Mouse (Mus musculus): ENCODE data around the gene Sh2d1b1.
A peak's percentile ranks its signal among the peaks of the same experiment; 100 is the strongest.
"Not testable (repeated sequence)": the region's sequence is repeated elsewhere in the genome, so short reads cannot be mapped to it uniquely, and the experiment has no call there.

Sh2d1b1 gene

DNA sequence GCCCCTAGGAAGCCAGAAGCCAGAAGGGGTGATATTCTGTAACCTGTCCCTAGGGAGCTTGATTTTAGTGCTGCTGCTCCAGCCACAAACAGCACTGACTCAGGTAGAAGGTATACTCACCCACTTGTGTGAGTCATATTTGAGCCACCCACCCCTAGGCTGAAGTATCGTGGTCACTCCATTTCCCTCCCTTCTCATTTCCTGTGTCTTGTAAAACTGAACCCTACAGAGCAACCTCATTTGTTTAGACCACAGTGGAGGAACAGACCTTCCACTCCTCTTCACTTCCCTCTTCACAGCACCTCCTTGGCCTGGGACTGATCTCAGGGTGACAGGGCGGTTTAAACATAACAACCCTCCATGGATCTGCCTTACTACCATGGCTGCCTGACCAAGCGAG is at the start of gene Sh2d1b1:
Gene Sh2d1b1 (plus strand): TSS at position 305 of the 400 bp plus-strand sequence.
- no peak for DNase-seq

DNA sequence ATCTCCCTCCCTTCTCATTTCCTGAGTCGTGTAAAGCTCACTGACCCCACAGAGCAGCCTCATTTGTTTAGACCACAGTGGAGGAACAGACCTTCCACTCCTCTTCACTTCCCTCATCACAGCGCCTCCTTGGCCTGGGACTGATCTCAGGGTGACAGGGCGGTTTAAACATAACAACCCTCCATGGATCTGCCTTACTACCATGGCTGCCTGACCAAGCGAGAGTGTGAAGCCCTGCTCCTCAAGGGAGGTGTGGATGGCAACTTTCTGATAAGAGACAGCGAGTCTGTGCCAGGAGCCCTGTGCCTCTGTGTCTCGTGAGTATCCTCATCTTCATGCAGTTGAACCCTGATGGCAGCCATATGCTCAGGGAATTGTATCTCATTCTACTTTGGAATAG is 44.4 kb upstream of the Sh2d1b1 start, which contains the start of gene Sh2d1b2:
Gene Sh2d1b2 (plus strand): TSS at position 62 of the 400 bp plus-strand sequence.
- DNase-seq = not testable (repeated sequence)

DNA sequence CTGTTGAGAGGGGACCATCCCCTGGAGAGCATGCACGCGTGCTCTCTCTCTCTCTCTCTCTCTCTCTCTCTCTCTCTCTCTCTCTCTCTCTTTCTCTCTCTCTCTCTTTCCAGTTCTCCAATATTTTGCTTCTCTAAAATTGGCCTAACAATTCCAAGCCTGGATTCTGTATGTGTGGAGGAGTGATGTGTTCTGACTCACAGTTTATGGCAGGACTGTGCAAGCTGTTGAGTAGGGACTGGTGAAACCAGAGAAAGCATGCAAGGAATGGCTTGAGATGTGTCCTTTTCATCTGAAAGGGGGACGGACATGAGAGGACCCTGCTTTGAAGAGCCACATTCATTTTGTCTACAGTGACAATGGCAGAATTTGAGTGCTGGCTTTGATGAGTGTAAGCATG is 32.1 kb upstream of the Sh2d1b1 start:
- no peak for DNase-seq

DNA sequence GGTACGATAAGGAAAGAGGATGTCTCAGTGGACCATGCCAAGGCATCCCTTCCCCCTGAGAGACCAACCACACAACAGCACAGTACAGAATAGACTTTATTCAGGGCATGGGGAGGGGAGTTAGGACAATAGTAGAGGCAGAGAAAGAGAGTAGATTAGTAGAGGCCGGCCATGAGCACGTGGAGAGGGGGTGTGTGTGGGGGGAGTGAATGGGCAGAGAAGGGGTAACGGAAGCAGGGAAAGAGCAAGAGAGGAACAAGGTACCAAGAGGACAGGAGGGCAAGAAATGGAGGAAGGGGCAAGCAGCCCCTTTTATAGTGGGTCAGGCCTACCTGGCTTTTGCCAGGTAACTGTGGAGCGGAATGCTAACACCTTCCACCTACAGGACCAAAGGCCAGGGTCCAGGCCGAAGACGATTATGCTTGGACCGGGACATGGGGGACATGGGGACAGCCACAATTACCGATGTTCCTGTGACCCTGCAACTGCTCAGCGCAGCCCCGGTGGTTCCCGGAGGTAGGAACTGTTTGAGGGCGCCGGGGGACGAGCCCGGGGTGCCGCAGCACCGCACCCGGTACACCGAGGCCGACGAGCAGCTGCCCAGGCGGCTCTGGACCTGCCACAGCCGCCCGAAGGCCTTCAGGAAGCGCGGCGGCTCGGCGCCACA is 22.1 kb upstream of the Sh2d1b1 start:
- DNase-seq = peak in 1 of 2 experiments; percentile 1

DNA sequence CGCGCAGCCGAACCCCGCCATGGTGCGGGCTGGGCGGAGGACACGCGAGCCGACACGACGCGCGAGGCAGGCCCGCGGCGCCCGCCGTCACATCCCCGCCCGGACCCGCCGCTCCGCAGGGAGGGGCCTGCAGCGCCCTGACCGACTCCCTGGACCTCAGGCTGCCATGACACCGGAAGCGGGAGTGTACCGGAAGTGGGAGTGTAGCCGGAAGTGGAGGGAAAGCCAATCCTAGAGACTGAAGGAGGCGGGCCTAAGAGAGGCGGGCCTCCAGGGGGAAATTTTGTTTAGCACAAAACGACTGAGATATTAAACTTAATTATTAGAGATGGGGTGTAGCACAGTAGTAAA is 21.6 kb upstream of the Sh2d1b1 start:
- peak; percentile 55 to 68 for DNase-seq

DNA sequence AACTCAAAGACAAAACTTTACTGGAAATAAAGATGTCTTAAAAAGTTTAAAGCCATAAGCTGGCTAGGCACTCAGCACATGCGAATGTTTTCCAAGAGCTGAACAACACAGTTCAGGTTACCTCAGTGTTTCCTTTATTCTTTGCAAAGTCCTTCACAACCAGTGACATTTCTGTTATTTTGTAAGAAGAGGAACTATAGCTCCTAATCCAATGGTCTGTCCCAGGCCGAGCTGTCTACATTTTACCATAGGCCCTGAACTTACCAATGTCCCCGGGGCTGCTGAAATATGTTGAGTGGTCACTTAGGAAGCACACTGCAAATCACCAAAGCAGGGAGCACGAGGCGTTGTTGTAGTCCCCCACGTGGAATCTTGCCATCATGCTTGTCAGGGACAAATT is 6.8 kb upstream of the Sh2d1b1 start:
- DNase-seq = no peak

DNA sequence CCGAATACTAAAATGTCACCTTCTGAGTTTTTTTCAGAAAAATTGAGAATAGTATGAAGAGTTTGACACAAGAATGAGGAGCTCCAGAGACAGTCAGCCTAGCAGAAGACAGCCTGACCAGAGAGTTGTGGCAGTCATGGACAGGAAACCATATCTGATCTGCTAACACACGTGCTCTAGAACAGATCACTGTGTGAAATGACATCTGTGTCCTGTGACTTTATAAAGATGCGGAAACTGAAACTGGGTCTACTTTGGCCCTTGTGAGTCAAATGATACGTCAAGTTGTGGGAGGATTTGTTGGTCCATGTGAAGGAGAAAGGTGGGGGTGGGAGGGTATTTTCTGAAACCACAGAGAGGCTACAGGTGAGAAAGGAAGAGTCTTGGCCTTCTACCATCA is 6.4 kb upstream of the Sh2d1b1 start:
- no peak for DNase-seq

DNA sequence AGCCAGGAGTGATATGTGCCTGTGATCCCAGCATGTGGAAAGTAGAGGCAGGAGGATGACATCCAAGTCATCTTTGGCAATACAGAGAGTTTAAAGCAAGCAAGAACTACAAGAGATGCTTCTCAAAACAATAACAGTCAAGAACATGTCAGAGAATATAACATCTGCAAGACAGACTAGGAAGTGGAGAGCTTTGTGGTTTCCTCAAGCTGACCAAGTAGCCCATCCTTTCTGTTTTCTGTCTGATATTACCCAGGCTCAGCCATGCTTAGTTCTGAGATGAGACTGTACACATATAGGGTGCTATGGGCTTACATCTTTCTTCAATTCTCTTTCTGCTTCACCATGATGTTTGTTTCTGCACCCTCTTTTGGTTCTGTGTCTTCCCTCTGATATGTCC is 3.9 kb upstream of the Sh2d1b1 start:
- no peak for DNase-seq

DNA sequence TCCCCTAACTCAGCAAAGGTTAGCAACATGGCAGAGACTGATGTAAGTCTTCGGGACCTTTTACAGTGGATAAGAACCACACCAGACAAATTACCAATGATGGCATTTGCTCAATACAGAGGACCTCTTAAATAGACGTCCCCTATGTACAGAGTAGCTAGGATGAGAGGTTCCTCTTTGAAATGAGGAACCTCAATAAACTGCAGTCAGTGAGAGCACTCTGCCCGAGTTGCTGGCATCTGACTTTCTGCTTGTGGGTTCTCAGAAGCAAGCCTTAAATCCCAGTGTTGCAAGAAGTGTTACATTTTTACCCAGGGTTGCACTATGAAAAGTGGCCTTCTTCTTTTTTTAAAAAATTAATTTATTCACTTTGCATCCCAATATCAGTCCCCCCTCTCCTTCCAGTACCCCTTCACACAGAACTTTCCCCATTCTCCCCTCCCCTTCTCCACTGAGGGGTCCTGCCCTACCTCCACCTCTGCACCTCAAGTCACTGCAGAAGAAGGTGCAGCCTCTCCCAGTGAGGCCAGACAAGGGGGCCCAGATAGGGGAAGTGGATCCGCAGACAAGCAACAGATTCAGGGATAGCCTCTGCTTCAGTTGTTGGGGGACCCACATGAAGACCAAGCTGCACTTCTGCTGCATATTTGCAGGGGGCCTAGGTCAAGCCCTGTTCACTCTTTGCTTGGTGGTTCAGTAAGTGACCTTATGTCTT is 5.5 kb downstream of the Sh2d1b1 start:
- no peak for DNase-seq

DNA sequence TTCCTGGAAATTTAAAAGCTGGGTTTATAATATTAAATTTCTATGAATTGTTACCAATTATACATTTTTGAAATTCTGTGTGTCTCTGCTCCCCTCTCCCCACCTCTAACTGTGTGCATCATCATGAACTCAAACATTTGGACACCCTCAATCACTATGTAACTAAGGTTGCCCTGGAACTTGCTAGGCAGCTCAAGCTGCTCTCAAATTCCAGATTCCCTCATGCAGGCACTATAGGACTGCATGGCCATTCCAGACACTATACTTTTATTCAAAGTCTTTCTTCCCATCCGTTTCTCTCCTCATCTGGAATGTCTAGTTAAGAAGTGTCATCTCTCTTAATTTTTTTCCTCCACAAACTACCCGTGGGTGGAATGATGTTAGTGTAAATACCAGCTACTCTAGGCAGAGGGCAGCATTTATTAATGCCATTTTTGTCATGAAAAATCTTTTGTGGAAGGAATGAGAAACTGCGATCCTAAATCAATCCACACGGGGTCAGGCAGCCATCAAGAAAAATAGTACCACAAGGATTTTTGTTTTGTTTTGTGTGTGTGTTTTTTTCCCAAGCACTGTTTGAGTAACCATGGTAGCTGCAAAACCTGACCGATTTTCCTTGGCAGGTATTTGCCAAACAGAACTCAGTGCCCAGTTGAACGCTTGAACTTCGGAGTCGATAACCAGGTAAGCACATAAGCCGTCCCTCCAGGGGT is 15.3 kb downstream of the Sh2d1b1 start:
- DNase-seq = no peak

DNA sequence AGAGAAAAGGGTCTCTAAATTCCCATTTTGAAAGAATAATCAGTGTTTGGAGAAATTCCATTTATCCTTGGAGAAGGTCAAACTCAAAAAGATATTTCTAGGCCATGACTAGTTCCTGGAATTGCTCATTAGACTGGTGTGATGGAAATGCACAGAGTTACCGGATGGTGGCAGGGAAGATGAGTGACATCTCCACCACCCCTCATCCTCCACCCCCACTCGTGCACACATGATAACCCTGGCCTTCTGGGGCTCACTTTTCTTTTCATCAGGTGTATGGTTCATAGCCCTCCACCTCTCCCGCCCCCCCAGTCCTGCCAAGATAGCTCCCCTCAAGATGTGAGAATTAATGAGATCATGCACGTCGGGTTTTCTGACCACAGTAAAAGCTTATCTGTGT is 16.1 kb downstream of the Sh2d1b1 start:
- DNase-seq = no peak

DNA sequence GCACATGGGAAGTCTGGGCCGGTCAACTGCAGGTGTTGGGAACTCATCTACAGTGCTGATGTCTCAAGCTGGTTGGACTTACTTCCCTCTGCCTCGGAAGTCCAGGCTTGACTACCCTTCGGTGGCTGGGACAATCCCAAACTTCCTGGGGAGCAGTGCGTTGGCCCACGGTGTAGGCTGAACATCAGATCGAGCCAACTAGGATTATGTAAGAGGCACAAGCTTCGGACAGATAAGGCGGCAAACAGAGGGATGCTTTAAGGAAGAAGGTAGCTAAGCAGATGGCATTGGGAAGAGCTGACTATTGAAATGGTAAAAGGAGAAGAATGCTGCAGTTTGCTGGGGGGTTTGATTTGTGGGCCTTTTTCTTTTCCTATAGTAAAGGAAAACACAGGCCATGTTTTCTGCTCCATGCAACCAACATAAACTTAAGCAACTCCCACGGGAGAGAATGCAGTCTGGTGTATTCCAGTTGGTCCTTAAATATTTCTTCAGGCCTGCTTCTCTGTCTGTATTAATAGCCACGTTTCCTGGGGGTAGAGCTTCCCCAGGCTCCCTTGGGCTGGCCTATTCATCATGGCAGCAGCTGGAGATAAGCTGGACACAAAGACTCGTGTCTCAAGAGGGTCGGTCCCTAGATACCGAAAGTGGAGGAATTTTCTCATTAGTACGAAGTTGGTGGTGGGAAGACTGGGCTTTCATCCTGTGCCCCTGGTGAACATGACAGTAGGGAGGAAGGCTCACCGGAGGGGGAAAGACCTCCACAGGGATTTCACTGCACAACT is 17.9 kb downstream of the Sh2d1b1 start:
- DNase-seq = no peak

DNA sequence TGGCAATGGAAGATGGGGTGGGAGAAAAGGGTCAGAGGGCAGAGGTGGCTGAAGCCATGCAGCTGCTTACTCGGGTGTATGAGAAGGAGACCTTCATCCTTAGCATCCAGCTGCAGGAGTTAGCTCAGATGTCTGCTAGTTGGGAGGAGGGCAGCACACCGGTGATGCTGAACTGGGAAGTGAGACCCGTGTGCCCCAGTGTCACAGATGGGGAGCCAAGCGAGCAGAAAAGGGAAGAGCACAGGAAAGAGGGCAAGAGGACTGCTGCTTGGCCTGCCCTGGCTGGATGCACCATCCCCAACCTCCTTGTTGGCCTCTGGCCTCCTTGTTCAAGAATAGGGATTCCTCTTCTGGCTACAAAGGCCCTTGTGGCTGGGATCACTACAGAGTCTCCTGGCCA is 22.4 kb downstream of the Sh2d1b1 start:
- DNase-seq = no peak

DNA sequence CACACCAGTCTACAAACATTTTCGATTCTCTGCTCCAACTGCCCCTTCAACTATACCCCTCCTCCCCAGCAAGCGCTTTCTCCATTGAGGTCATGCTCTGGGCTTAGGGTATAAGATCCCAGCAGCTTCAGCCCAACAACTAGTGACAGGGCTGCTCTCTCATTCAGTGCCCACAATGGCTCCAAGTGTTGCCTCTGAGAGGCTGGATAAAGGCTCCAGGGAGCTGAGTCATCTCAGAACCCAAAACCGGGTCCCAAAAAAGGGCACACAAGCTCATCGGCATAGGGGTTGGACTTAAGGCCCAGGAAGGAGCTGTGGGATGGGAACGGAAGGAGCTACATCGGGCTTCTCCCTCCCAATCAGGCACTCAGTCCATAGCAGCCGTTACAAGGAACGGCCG is 24.6 kb downstream of the Sh2d1b1 start:
- no peak for DNase-seq

DNA sequence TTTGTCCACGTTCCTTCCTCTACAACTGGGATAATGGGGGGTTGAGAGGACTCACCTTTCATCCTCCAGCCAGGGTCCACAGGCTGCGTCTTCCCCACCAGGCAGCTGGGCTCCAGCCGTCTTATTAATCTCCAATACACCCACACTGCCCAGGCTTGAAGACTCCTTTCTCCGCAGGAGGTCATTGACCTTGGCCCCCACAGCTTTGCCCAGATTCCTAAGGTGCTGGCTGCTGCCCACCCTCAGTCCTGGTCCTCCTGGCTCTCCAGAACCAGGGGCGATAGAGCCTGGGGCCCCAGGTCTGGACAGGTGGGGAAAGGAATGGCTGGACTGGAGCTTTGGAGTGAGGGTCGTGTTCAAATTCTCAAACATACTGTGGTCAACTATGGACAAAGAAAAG is 25.3 kb downstream of the Sh2d1b1 start:
- no peak for DNase-seq

DNA sequence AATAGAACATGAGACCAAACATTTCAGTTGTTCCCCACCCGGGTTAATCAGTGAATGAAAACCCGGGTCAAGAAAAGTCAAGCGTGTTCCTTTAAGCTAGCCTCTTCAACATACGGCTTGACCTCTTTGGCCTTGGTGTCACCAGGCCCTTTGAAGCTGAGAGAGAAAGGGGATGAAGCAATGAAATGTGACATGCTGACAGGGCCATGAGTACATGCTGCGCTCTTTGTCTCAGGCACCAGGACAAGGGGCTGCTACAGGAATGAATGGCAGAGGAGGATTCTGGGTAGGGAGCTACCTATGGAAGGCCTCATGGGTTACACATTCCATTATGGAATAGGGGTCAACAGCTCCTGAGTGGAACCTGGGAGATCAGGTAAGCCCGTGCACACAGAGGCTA is 26.0 kb downstream of the Sh2d1b1 start:
- DNase-seq = no peak

DNA sequence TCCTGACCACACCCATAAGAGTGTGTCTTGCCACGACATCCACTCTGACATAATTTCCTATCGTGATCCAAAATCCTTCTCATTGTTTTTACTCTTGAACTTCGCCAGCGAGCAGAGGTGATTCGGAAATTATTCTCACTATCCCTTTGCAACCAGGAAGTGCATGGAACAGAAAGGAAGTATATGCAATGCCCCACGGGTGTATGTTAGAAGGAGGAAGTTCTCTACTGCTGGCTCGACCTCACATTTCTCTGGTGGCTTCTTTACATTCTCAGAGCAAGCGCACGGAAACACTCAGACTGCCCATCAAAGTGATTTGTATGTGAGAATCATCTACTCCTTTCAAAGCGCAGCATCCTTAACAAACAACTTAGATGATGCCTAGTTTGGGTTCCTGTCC is 27.9 kb downstream of the Sh2d1b1 start:
- no peak for DNase-seq

DNA sequence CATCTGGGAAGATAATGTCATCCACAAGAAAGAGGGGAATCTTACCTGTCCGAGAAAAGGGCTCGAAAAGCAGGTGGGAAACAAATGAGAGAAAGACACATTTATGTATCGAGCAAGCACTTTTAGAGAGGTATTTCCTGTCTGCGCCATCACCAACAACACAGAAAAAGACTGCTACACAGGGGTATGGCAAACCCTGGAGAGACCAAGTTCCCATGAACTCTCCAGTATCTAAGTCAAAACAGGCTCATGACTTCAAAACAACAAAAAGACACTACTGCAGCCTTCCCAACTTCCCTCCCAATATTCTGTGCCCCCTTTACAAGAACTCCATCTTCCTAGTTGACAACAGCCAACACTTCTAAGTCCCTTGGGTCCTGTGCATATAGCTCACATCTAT is 29.1 kb downstream of the Sh2d1b1 start, which contains the start of gene Gm7694:
Gene Gm7694 (minus strand): TSS at position 101 of the 400 bp plus-strand sequence.
- DNase-seq = no peak

DNA sequence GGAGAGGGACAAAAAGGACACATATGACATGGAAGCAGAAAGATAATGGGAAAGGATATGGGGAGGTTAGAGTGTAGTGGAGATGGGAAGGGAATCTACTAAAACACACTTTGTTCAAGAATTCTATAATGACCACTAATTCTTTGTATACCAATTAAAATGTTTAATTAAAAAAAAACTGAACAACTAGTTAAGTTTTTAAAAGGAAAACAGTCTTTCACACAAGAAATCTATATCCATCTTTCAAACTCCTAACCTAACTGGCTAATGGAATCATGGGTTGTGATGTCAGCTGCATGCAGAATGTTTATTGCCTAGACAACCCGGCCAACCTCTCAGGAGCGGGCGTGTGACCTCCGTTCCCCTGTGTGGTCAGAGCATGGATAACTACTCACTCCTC is 31.4 kb downstream of the Sh2d1b1 start, which contains the start of gene Spata46:
Gene Spata46 (plus strand): TSS at position 301 of the 400 bp plus-strand sequence.
- no peak for DNase-seq

DNA sequence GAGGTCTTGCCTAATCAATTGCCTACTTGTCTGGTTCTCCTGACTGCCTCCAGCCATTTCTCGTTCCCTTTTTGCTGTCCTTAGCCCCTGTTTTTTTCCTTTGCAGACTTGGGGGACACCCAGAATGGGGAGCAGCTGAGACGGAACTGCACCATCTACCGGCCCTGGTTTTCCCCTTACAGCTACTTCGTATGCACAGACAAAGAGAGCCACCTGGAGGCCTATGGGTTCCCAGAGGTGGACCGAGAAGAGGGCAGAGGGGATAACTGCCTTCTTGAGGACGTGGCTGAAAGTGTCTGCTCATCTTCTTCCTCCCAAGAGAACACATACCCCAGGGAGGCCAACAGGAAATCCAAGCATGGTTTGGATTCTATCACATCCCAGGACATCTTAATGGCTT is 34.3 kb downstream of the Sh2d1b1 start:
- no peak for DNase-seq

DNA sequence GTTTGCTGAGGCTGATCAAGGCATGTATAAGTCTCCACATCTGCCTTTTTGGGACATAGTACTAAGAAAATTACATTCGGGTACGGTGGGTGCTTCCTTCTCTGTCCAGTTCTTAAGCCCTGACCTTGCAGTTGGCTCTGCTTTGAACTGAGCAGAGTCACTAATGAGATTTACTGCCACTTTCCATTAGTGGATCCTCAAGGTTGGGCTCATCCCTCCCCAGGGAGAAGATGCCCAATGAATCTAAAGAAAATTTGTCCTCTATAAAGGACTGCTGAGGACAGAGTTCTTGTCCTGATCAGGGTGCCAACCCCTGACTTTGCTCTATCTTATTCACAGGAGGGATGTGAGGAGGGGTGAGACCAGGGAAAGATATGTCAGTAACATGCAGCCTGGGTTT is 44.9 kb downstream of the Sh2d1b1 start:
- DNase-seq = no peak

DNA sequence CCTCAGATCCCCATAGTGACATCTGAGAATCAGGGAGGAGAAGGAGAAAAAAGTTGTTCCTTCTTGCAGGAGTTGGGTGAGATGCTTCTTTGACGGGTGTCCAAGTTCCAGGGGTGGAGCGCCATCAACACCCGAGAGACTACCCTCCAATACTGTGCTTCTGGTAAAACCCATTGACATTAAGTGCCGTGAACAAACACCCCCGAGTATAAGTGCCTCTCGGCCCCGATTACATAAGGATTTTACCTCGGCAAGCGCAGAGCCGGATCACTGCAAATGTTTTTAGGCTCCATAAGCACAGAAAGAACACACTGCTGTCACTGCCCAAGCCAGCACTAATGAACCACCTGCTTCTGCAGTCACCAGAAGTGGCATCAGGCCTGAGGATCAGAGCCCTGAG is 45.9 kb downstream of the Sh2d1b1 start:
- no peak for DNase-seq

DNA sequence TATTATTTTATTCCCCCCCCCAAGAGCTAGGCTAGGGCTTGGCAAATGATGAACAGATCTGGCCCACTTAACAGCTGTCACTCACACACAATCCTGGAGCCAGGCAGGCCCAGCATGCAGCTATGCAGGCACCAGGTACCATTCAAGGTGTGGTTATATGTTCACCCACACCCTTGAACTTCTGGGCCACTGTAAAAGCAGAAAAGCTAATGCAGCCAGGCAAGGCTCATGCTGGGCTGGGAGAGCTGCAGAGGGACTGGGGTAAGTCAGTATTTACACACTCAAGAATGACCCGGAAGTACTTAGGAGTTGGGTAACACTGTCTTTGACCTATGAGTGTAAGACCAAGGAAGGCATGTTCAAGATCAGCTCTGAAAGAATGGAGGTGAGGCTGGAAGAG is 47.2 kb downstream of the Sh2d1b1 start:
- DNase-seq = no peak

All from thymus, adult 18-20 months (tissue).